8 mouse cellular contexts compared by ENCODE assay signal in genomic region chr11:58995061-58995806, GRCm38 (mm10). TPM values are rescaled to one million over a fixed set of nuclear protein-coding genes. Genes with fewer than 3 reads are reported as not detected.
A peak's percentile ranks its signal among the peaks of the same experiment; 100 is the strongest.
DNase-seq lines count a peak whose midpoint lies in the region; ATAC-seq and TF ChIP-seq lines count a peak whose summit lies in the region.
"Had no signal": no experiment of that assay in that cellular context is flagged by ENCODE, and none has a peak within 500 bp of the region (broad histone marks: within the 10 kb centered on the region; RNA-seq: fewer than 3 reads in every experiment).

No protein-coding gene starts in this region.

- no peaks in the 10 kb centered on the region for H3K9me3 ChIP-seq in kidney, embryonic 16.5 days (ENCODE audit: low read length)
- no peaks in the 10 kb centered on the region for H3K9me3 ChIP-seq in hindbrain, embryonic 12.5 days (replicated peaks)
- no peaks in the 10 kb centered on the region for H3K9me3 ChIP-seq in intestine, embryonic 15.5 days
- no peaks in the 10 kb centered on the region for H3K9me3 ChIP-seq in midbrain, postnatal 0 days (ENCODE audit: low read length)

- H3K4me3 ChIP-seq in kidney, embryonic 16.5 days (ENCODE audit: low read length) = no peak overlapping the region
- H3K4me3 ChIP-seq in kidney, adult 2 months (ENCODE audit: insufficient read depth, low read depth, low read length) = no peak overlapping the region
- no peak overlapping the region for H3K4me3 ChIP-seq in hindbrain, embryonic 12.5 days
- no peak overlapping the region for H3K4me3 ChIP-seq in intestine, embryonic 15.5 days (replicated peaks)
- peak overlapping the region; percentile 39; the same call in 1 of the 2 replicates for H3K4me3 ChIP-seq in midbrain, postnatal 0 days (ENCODE audit: low read depth, low read length)

- peaks cover 11% of the 10 kb centered on the region for H3K4me1 ChIP-seq in kidney, embryonic 16.5 days (ENCODE audit: insufficient read depth, low read length)
- H3K4me1 ChIP-seq in kidney, adult 2 months (ENCODE audit: control insufficient read depth, insufficient read depth, low read length) = no peaks in the 10 kb centered on the region; the same call in 1 of the 2 replicates
- peaks cover 7% of the 10 kb centered on the region; the same call in 1 of the 2 replicates for H3K4me1 ChIP-seq in hindbrain, embryonic 12.5 days
- no peaks in the 10 kb centered on the region; the same call in 1 of the 2 replicates for H3K4me1 ChIP-seq in intestine, embryonic 15.5 days (replicated peaks)
- 0 out of 2 replicates have a peak, but pooled peaks cover 4% of the 10 kb centered on the region for H3K4me1 ChIP-seq in midbrain, postnatal 0 days (ENCODE audit: insufficient read depth, low read length)

- no peak overlapping the region for H3K9ac ChIP-seq in kidney, embryonic 16.5 days (replicated peaks; ENCODE audit: low read length)
- no peak overlapping the region for H3K9ac ChIP-seq in hindbrain, embryonic 12.5 days
- H3K9ac ChIP-seq in intestine, embryonic 15.5 days = no peak overlapping the region
- H3K9ac ChIP-seq in midbrain, postnatal 0 days (replicated peaks; ENCODE audit: low read length, poor library complexity, severe bottlenecking) = peak overlapping the region; percentile 54; the same call in 1 of the 2 replicates

- H3K27me3 ChIP-seq in kidney, embryonic 16.5 days (ENCODE audit: insufficient read depth, low read length) = peaks cover 21% of the 10 kb centered on the region
- H3K27me3 ChIP-seq in kidney, adult 2 months (replicated peaks; ENCODE audit: control insufficient read depth, insufficient read depth, low read length) = no peaks in the 10 kb centered on the region
- peaks cover 43% of the 10 kb centered on the region for H3K27me3 ChIP-seq in hindbrain, embryonic 12.5 days
- H3K27me3 ChIP-seq in intestine, embryonic 15.5 days (replicated peaks) = 0 out of 2 replicates have a peak, but pooled peaks cover 5% of the 10 kb centered on the region
- H3K27me3 ChIP-seq in midbrain, postnatal 0 days (ENCODE audit: insufficient read depth, low read length) = 0 out of 2 replicates have a peak, but pooled peaks cover 6% of the 10 kb centered on the region

- TF ChIP-seq CTCF in kidney, adult 2 months (conservative IDR thresholded peaks at IDR 0.05; ENCODE audit: insufficient read depth, insufficient read length, low read depth, low read length) = no peak
- no peak for TF ChIP-seq CTCF in midbrain, postnatal 0 days (IDR thresholded peaks at IDR 0.05)

- H3K27ac ChIP-seq in kidney, embryonic 16.5 days (ENCODE audit: low read length) = no peak overlapping the region
- no peak overlapping the region for H3K27ac ChIP-seq in kidney, adult 2 months (ENCODE audit: insufficient read depth, low read depth, low read length)
- no peak overlapping the region for H3K27ac ChIP-seq in hindbrain, embryonic 12.5 days
- H3K27ac ChIP-seq in intestine, embryonic 15.5 days = no peak overlapping the region
- no peak overlapping the region for H3K27ac ChIP-seq in midbrain, postnatal 0 days (ENCODE audit: low read depth, low read length)

- no peak for ATAC-seq in kidney, embryonic 16.5 days (ENCODE audit: low FRiP score, low TSS enrichment)
- ATAC-seq in hindbrain, embryonic 12.5 days (ENCODE audit: low FRiP score) = no peak
- ATAC-seq in intestine, embryonic 15.5 days = no peak
- ATAC-seq in midbrain, postnatal 0 days (ENCODE audit: low FRiP score) = no peak

- no peak for TF ChIP-seq POLR2A in kidney, adult 2 months (IDR thresholded peaks at IDR 0.05; ENCODE audit: low read depth, low read length)

- WGBS in kidney, embryonic 16.5 days = 78% methylated on average over 9 of the region's 9 CpGs
- 81% methylated on average over 9 of the region's 9 CpGs for WGBS in kidney, adult 2 months
- 77% methylated on average over 9 of the region's 9 CpGs for WGBS in hindbrain, embryonic 12.5 days
- 77% methylated on average over 9 of the region's 9 CpGs for WGBS in intestine, embryonic 15.5 days
- WGBS in midbrain, postnatal 0 days = 73% methylated on average over 9 of the region's 9 CpGs

- H3K36me3 ChIP-seq in kidney, embryonic 16.5 days (ENCODE audit: insufficient read depth, low read length) = peaks cover 1% of the 10 kb centered on the region
- H3K36me3 ChIP-seq in kidney, adult 2 months (ENCODE audit: control insufficient read depth, insufficient read depth, low read length) = no peaks in the 10 kb centered on the region
- peaks cover 11% of the 10 kb centered on the region for H3K36me3 ChIP-seq in hindbrain, embryonic 12.5 days
- H3K36me3 ChIP-seq in intestine, embryonic 15.5 days = no peaks in the 10 kb centered on the region
- peaks cover 5% of the 10 kb centered on the region; the same call in 1 of the 2 replicates for H3K36me3 ChIP-seq in midbrain, postnatal 0 days (ENCODE audit: insufficient read depth, low read length)

- H3K4me2 ChIP-seq in kidney, embryonic 16.5 days (replicated peaks; ENCODE audit: low read depth, low read length) = peak overlapping the region; percentile 69; the same call in 1 of the 2 replicates
- H3K4me2 ChIP-seq in hindbrain, embryonic 12.5 days (replicated peaks) = 0 out of 2 replicates have a peak overlapping the region, but pooled peaks have one; percentile 69
- peak overlapping the region; percentile 71 for H3K4me2 ChIP-seq in intestine, embryonic 15.5 days (replicated peaks)
- H3K4me2 ChIP-seq in midbrain, postnatal 0 days (ENCODE audit: low read depth, low read length, poor library complexity, severe bottlenecking) = peak overlapping the region; percentile 69

- no peak for DNase-seq in kidney, adult 2 months
- DNase-seq in midbrain, postnatal 0 days (ENCODE audit: low spot score) = no peak
- DNase-seq in MN1 (ENCODE audit: low spot score) = no peak
- no peak for DNase-seq in thymus, postnatal 25 days

RNA-seq across cellular contexts. Expression of gene Trim11, which starts 17.3 kb away (rescaled TPM):
- 22.9 and 25.9 TPM in 2 replicates for polyA plus RNA-seq in kidney, embryonic 16.5 days (2015; fragmentation: Nextera tagmentation; extraction: Ambion mirVana)
- 19.4 and 20.7 TPM in 2 replicates for polyA plus RNA-seq in kidney, adult 2 months (2012; rRNA removed)
- polyA plus RNA-seq in hindbrain, embryonic 12.5 days (2016; fragmentation: Nextera tagmentation; extraction: Ambion mirVana) = 19.3 and 19.5 TPM in 2 replicates
- 16.0 and 17.0 TPM in 2 replicates for polyA plus RNA-seq in intestine, embryonic 15.5 days (2015; fragmentation: Nextera tagmentation; extraction: Ambion mirVana)
- 23.7 and 27.8 TPM in 2 replicates for total RNA-seq in midbrain, postnatal 0 days (2014; rRNA removed)
- polyA plus RNA-seq in midbrain, postnatal 0 days (2015; fragmentation: Nextera tagmentation; extraction: Ambion mirVana) = 15.2 and 16.5 TPM in 2 replicates

RNA-seq across cellular contexts. Expression of gene Hist3h2a, which starts 40.7 kb away (rescaled TPM):
- polyA plus RNA-seq in kidney, embryonic 16.5 days (2015; fragmentation: Nextera tagmentation; extraction: Ambion mirVana) = 39.5 and 39.7 TPM in 2 replicates
- 29.0 and 29.5 TPM in 2 replicates for polyA plus RNA-seq in kidney, adult 2 months (2012; rRNA removed)
- 90.1 and 95.9 TPM in 2 replicates for polyA plus RNA-seq in hindbrain, embryonic 12.5 days (2016; fragmentation: Nextera tagmentation; extraction: Ambion mirVana)
- 27.2 and 28.3 TPM in 2 replicates for polyA plus RNA-seq in intestine, embryonic 15.5 days (2015; fragmentation: Nextera tagmentation; extraction: Ambion mirVana)
- total RNA-seq in midbrain, postnatal 0 days (2014; rRNA removed) = 163 and 242 TPM in 2 replicates
- 42.0 and 46.2 TPM in 2 replicates for polyA plus RNA-seq in midbrain, postnatal 0 days (2015; fragmentation: Nextera tagmentation; extraction: Ambion mirVana)

RNA-seq across cellular contexts. Expression of gene Trim17, which starts 40.7 kb away (rescaled TPM):
- polyA plus RNA-seq in kidney, embryonic 16.5 days (2015; fragmentation: Nextera tagmentation; extraction: Ambion mirVana) = 0.42 and 0.64 TPM in 2 replicates
- 0.34 and 0.48 TPM in 2 replicates for polyA plus RNA-seq in kidney, adult 2 months (2012; rRNA removed)
- polyA plus RNA-seq in hindbrain, embryonic 12.5 days (2016; fragmentation: Nextera tagmentation; extraction: Ambion mirVana) = 1.2 and 1.5 TPM in 2 replicates
- polyA plus RNA-seq in intestine, embryonic 15.5 days (2015; fragmentation: Nextera tagmentation; extraction: Ambion mirVana) = 0.16 and 0.35 TPM in 2 replicates
- total RNA-seq in midbrain, postnatal 0 days (2014; rRNA removed) = 2.2 and 6.2 TPM in 2 replicates
- polyA plus RNA-seq in midbrain, postnatal 0 days (2015; fragmentation: Nextera tagmentation; extraction: Ambion mirVana) = 0.67 and 0.72 TPM in 2 replicates
- total RNA-seq: hematopoietic stem cell, adult 5-6 weeks had no signal

RNA-seq across cellular contexts. Expression of gene Hist3h2ba, which starts 46.5 kb away (rescaled TPM):
- polyA plus RNA-seq in kidney, embryonic 16.5 days (2015; fragmentation: Nextera tagmentation; extraction: Ambion mirVana) = 93.4 and 93.5 TPM in 2 replicates
- polyA plus RNA-seq in kidney, adult 2 months (2012; rRNA removed) = 3.0 and 5.3 TPM in 2 replicates
- polyA plus RNA-seq in hindbrain, embryonic 12.5 days (2016; fragmentation: Nextera tagmentation; extraction: Ambion mirVana) = 149 and 154 TPM in 2 replicates
- polyA plus RNA-seq in intestine, embryonic 15.5 days (2015; fragmentation: Nextera tagmentation; extraction: Ambion mirVana) = 39.9 and 40.0 TPM in 2 replicates
- total RNA-seq in midbrain, postnatal 0 days (2014; rRNA removed) = 552 and 1,117 TPM in 2 replicates
- polyA plus RNA-seq in midbrain, postnatal 0 days (2015; fragmentation: Nextera tagmentation; extraction: Ambion mirVana) = 114 and 126 TPM in 2 replicates

RNA-seq across cellular contexts. Expression of gene Rnf187, which starts 56.5 kb away (rescaled TPM):
- polyA plus RNA-seq in kidney, embryonic 16.5 days (2015; fragmentation: Nextera tagmentation; extraction: Ambion mirVana) = 217 and 219 TPM in 2 replicates
- 251 and 307 TPM in 2 replicates for polyA plus RNA-seq in kidney, adult 2 months (2012; rRNA removed)
- polyA plus RNA-seq in hindbrain, embryonic 12.5 days (2016; fragmentation: Nextera tagmentation; extraction: Ambion mirVana) = 498 and 513 TPM in 2 replicates
- polyA plus RNA-seq in intestine, embryonic 15.5 days (2015; fragmentation: Nextera tagmentation; extraction: Ambion mirVana) = 201 and 207 TPM in 2 replicates
- total RNA-seq in midbrain, postnatal 0 days (2014; rRNA removed) = 925 and 964 TPM in 2 replicates
- polyA plus RNA-seq in midbrain, postnatal 0 days (2015; fragmentation: Nextera tagmentation; extraction: Ambion mirVana) = 700 and 703 TPM in 2 replicates
